Mouse (Mus musculus) forelimb bud, embryonic 11.5 days (tissue): Measurements from ENCODE around the gene 1700113H08Rik.

ENCODE experiments used
- DNase-seq: peaks from one replicate; pipeline ENCODE4 v3.0.0-alpha.2; 2012; ENCODE audit warnings: low read depth, low spot score

1700113H08Rik gene

GRCm38 (mm10) chr10:87058926-87059325, 1.1 kb downstream of the 1700113H08Rik start:
- no peak for DNase-seq

GRCm38 (mm10) chr10:87059447-87059846, 1.6 kb downstream of the 1700113H08Rik start:
- DNase-seq: no peak

- no peak for DNase-seq
These were observed 26.4 kb downstream of the 1700113H08Rik start for GRCm38 (mm10) chr10:87084236-87084635.

GRCm38 (mm10) chr10:87087646-87088045, 29.8 kb downstream of the 1700113H08Rik start:
- no peak for DNase-seq

GRCm38 (mm10) chr10:87094249-87094648, 36.4 kb downstream of the 1700113H08Rik start:
- peak; percentile 16 for DNase-seq

- no peak for DNase-seq
These were observed 40.9 kb downstream of the 1700113H08Rik start for GRCm38 (mm10) chr10:87098722-87099121.

- DNase-seq: no peak
These were observed 42.8 kb downstream of the 1700113H08Rik start for GRCm38 (mm10) chr10:87100668-87101067.

- DNase-seq: peak; percentile 59
These were observed 43.6 kb downstream of the 1700113H08Rik start for GRCm38 (mm10) chr10:87101265-87101950.

- no peak for DNase-seq
These were observed 44.1 kb downstream of the 1700113H08Rik start for GRCm38 (mm10) chr10:87101951-87102320.

GRCm38 (mm10) chr10:87102455-87102854, 44.6 kb downstream of the 1700113H08Rik start:
- peak; percentile 4 for DNase-seq

GRCm38 (mm10) chr10:87103286-87103685, 45.4 kb downstream of the 1700113H08Rik start:
- DNase-seq: no peak

GRCm38 (mm10) chr10:87107565-87108297, 49.9 kb downstream of the 1700113H08Rik start:
- no peak for DNase-seq

- no peak for DNase-seq
These were observed 50.5 kb downstream of the 1700113H08Rik start for GRCm38 (mm10) chr10:87108333-87108732.

- no peak for DNase-seq
These were observed 51.4 kb downstream of the 1700113H08Rik start for GRCm38 (mm10) chr10:87109038-87109771.

GRCm38 (mm10) chr10:87110909-87111308, 53.1 kb downstream of the 1700113H08Rik start:
- no peak for DNase-seq

- DNase-seq: no peak
These were observed 67.2 kb downstream of the 1700113H08Rik start for GRCm38 (mm10) chr10:87125094-87125493.

GRCm38 (mm10) chr10:87126186-87126824, 68.5 kb downstream of the 1700113H08Rik start:
- DNase-seq: no peak

- DNase-seq: no peak
These were observed 93.2 kb downstream of the 1700113H08Rik start for GRCm38 (mm10) chr10:87151050-87151449.

GRCm38 (mm10) chr10:87153731-87154505, 96.1 kb downstream of the 1700113H08Rik start:
- no peak for DNase-seq

GRCm38 (mm10) chr10:87159781-87160180, 101.9 kb downstream of the 1700113H08Rik start:
- DNase-seq: no peak

GRCm38 (mm10) chr10:87196123-87196756, 138.4 kb downstream of the 1700113H08Rik start:
- DNase-seq: no peak
